Mouse (Mus musculus): ENCODE results near the gene E2f2.
A peak's percentile ranks its signal among the peaks of the same experiment; 100 is the strongest.

The E2f2 gene

DNA sequence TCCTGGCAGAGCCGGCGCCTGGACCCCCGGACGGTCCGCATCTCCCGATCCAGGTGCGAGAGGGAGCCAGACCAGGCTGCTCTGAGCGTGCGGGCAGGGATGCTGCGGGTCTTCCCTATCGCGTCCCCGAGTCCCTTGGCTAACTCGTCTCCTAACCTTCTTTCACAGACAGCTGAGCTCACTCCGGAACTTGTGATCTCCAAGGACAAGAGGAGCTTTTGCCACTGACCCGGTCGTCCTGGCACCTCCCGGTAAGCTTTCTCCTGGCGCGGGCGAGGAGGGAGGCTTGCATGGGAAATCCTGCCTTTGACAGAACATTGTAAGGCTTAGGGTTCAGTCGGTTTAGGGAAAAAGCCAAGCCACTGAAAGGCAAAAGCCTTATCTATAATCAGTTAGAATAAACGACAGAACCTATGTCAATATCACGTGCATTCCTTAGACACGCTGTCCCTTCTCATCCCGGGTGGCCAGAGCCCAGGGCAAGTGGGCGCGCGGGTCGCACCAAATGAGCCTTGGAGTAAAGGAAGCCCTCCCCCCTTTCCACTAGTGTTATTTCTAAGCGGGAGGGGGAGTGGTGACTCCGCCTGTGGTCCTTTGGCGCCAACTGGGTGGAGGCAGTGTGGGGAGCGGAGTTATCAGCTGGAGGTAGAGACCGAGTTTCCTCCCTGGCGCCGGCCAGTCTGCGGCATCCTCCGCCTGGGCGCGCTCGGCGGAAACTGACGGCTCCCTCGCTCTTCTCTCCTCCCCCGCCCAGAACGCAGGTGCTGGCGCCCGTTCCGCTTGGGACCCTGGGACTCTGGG, 27.9 kb upstream of the E2f2 start:
- DNase-seq (ENCODE audit: low read depth, low spot score) = peak; percentile 48

- no peak for DNase-seq (ENCODE audit: low read depth, low spot score)
These were observed 27.3 kb upstream of the E2f2 start for GRCm38 (mm10) chr4:136144927-136145292.

DNA sequence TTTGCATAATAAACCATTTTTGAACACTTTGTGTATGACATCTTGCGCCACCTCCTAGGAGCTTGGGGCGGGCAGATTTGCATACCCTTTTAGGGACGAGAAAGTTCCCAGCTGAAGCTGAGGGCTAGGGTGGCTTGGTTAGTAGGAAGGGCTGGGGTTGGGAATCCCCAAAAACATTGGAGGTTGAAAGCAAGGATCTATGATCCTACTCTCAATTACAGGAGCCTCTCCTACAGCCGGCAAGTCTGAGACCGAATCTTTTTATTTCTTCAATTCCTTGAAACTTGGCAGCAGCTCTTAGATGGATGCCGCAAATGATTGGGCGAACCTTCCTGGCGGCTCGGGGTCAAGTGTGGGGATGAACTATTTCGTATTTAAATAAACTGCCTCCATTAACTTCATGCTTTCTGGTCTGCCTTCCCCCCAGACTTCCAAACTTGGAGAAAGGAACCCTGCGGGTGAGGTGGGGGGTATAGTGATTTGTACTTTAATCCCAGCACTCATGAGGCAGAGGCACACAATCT, 26.8 kb upstream of the E2f2 start:
- DNase-seq (ENCODE audit: low read depth, low spot score) = no peak

GRCm38 (mm10) chr4:136145991-136146711, 26.0 kb upstream of the E2f2 start:
- DNase-seq (ENCODE audit: low read depth, low spot score) = no peak

GRCm38 (mm10) chr4:136146712-136147154, 25.5 kb upstream of the E2f2 start:
- peak; percentile 99 for DNase-seq (ENCODE audit: low read depth, low spot score)

- peak; percentile 88 for DNase-seq (ENCODE audit: low read depth, low spot score)
These were observed 24.6 kb upstream of the E2f2 start for GRCm38 (mm10) chr4:136147436-136148135.

GRCm38 (mm10) chr4:136148342-136149044, 23.7 kb upstream of the E2f2 start:
- peak; percentile 66 for DNase-seq (ENCODE audit: low read depth, low spot score)

- DNase-seq (ENCODE audit: low read depth, low spot score) = no peak
These were observed 23.2 kb upstream of the E2f2 start for GRCm38 (mm10) chr4:136149045-136149379.

DNA sequence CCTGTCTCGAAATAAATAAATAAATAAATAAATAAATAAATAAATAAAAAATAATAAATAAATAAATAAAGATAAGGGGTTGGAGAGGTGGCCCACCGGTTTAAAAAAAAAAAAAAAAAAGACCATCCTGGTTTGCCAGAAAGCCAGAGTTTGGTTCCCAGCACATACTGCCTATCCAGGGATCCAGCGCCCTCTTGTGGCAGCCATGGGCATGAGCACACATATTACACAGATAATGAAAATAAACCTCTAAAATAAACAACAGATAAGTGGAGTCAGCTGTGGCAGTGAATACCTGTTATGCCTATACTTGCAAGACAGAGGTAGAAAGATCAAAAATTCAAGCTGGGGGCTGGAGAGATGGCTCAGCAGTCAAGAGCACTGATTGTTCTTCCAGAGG, 22.5 kb upstream of the E2f2 start:
- peak; percentile 80 for DNase-seq (ENCODE audit: low read depth, low spot score)

- DNase-seq (ENCODE audit: low read depth, low spot score) = no peak
These were observed 21.6 kb upstream of the E2f2 start for GRCm38 (mm10) chr4:136150596-136150995.

- peak; percentile 73 for DNase-seq (ENCODE audit: low read depth, low spot score)
These were observed 19.4 kb upstream of the E2f2 start for GRCm38 (mm10) chr4:136152821-136153220.

GRCm38 (mm10) chr4:136154462-136154861, 17.7 kb upstream of the E2f2 start:
- DNase-seq (ENCODE audit: low read depth, low spot score) = no peak

- no peak for DNase-seq (ENCODE audit: low read depth, low spot score)
These were observed 13.7 kb upstream of the E2f2 start for GRCm38 (mm10) chr4:136158498-136158897.

- peak; percentile 87 for DNase-seq (ENCODE audit: low read depth, low spot score)
These were observed 12.3 kb upstream of the E2f2 start for GRCm38 (mm10) chr4:136159802-136160397.

DNA sequence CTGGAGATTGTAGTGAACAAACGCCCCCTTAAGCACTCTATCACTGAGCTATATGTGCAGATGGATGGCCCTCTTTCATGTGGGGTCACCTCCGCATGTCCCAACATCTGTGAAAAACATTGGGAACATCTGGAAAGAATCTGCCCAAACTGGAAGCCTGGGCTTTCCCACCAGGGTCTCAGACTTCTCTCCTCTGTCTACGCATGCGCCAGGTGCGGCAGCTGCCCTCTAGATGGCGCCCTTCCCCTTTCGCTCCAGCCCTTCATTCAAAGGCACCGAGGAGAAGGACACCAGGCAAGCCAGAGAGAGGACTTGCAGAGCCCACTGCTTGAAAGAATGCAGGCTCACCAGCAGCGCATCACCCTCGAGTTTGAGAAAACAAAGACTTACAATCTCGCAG, 8.7 kb upstream of the E2f2 start:
- peak; percentile 89 for DNase-seq (ENCODE audit: low read depth, low spot score)

- no peak for DNase-seq (ENCODE audit: low read depth, low spot score)
These were observed 7.2 kb upstream of the E2f2 start for GRCm38 (mm10) chr4:136164981-136165380.

DNA sequence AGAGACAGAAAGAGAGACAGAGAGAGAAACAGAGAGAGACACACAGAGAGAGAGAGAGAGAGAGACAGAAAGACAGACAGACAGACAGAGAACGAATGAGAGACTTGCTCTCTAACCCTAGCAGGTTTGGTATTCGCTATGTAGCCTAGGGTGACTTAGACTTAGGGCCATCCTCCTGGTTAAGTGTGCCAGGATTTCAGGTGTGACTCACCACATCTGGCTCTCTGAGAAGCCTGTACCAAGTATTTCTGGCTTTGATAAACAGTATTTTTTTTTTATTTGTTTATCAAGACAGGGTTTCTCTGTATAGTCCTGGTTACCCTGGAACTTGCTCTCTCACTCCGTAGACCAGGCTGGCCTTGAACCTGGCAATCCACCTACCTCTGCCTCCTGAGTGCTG, 4.5 kb upstream of the E2f2 start:
- DNase-seq (ENCODE audit: low read depth, low spot score) = no peak

- no peak for DNase-seq (ENCODE audit: low read depth, low spot score)
These were observed 1.8 kb upstream of the E2f2 start for GRCm38 (mm10) chr4:136170401-136170800.

GRCm38 (mm10) chr4:136171455-136171854, 739 bp upstream of the E2f2 start:
- peak; percentile 57 for DNase-seq (ENCODE audit: low read depth, low spot score)

DNA sequence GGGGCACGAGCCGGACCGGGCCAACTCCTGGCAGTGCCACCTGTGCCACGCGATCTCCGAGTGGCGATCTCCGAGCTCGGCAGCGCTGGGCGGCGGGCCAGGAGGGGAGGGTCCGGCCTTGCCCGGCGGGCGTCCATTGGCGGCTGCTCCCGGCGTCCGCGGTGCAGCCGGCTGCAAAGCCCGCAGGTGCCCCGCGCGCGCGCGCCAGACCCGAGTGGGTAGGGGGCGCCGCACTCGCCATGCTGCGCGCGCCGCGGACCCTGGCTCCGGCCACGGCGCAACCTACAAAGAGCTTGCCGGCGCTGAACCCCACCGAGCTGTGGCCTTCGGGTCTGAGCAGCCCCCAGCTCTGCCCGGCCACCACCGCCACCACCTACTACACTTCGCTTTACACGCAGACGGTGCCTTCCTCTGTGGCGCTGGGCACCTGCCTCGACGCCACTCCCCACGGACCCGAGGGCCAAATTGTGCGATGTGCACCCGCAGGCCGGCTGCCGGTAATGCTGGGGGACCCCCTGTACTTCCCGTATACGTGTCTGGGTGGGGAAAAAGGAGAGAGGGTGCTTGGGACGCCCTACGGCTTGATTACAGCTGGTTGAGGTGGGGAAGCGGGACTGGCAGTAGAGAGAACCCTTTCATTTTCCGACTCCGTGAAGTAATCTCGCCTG, 482 bp downstream of the E2f2 start:
- DNase-seq (ENCODE audit: low read depth, low spot score) = peak; percentile 36

All from R1 (cell line).